Mouse (Mus musculus): Measurements from ENCODE around the gene Ifnz. TPM values are rescaled to one million over a fixed set of nuclear protein-coding genes. Genes with fewer than 3 reads are reported as not detected.
"Not testable (repeated sequence)": the region's sequence is repeated elsewhere in the genome, so short reads cannot be mapped to it uniquely, and the experiment has no call there.

The Ifnz gene
- total RNA-seq, 4 experiments from 2014 or later = not detected

GRCm38 (mm10) chr4:88785409-88785808 lies 3.5 kb downstream of the Ifnz start, which contains the start of gene Gm13276:
Gene Gm13276 (plus strand): TSS chr4:88785709.
- not testable (repeated sequence) for DNase-seq (ENCODE audit: low spot score in 2 of 2)

GRCm38 (mm10) chr4:88788402-88788801 lies 6.5 kb downstream of the Ifnz start, which contains the start of gene Gm13277:
Gene Gm13277 (plus strand): TSS chr4:88788632.
- DNase-seq (ENCODE audit: low spot score in 2 of 2) = peak; percentile 25 to 55

- not testable (repeated sequence) for DNase-seq (ENCODE audit: low spot score in 2 of 2)
Measured at GRCm38 (mm10) chr4:88791250-88791649, 9.3 kb downstream of the Ifnz start, which contains the start of gene Gm13278. Gene Gm13278 (plus strand): TSS chr4:88791550.

GRCm38 (mm10) chr4:88793936-88794675 lies 12.2 kb downstream of the Ifnz start, which contains the start of gene Gm13275:
Gene Gm13275 (plus strand): TSS chr4:88794487.
- peak; percentile 62 to 66 for DNase-seq (ENCODE audit: low spot score in 2 of 2)

- DNase-seq (ENCODE audit: low spot score in 2 of 2) = not testable (repeated sequence)
Measured at GRCm38 (mm10) chr4:88797097-88797496, 15.2 kb downstream of the Ifnz start, which contains the start of gene Gm13279. Gene Gm13279 (plus strand): TSS chr4:88797397.

- DNase-seq (ENCODE audit: low spot score in 2 of 2) = not testable (repeated sequence)
Measured at GRCm38 (mm10) chr4:88799365-88799764, 17.4 kb downstream of the Ifnz start, which contains the start of gene Gm13285. Gene Gm13285 (plus strand): TSS chr4:88799665.

- DNase-seq (ENCODE audit: low spot score in 2 of 2) = not testable (repeated sequence)
Measured at GRCm38 (mm10) chr4:88802954-88803353, 21.0 kb downstream of the Ifnz start, which contains the start of gene Gm13287. Gene Gm13287 (plus strand): TSS chr4:88803254.

- DNase-seq (ENCODE audit: low spot score in 2 of 2) = not testable (repeated sequence)
Measured at GRCm38 (mm10) chr4:88805231-88805630, 23.3 kb downstream of the Ifnz start, which contains the start of gene Gm13288. Gene Gm13288 (plus strand): TSS chr4:88805531.

- DNase-seq (ENCODE audit: low spot score in 2 of 2) = not testable (repeated sequence)
Measured at GRCm38 (mm10) chr4:88805761-88806160, 23.8 kb downstream of the Ifnz start.

GRCm38 (mm10) chr4:88815928-88816327 lies 34.0 kb downstream of the Ifnz start, which contains the start of gene Ifna7:
Gene Ifna7 (plus strand): TSS chr4:88816228.
- no peak for DNase-seq (ENCODE audit: low spot score in 2 of 2)

- DNase-seq (ENCODE audit: low spot score in 2 of 2) = no peak
Measured at GRCm38 (mm10) chr4:88819659-88820058, 37.7 kb downstream of the Ifnz start, which contains the start of gene Ifna11. Gene Ifna11 (plus strand): TSS chr4:88819959.

- DNase-seq (ENCODE audit: low spot score in 2 of 2) = no peak
Measured at GRCm38 (mm10) chr4:88822995-88823394, 41.1 kb downstream of the Ifnz start.

GRCm38 (mm10) chr4:88827116-88827515 lies 45.2 kb downstream of the Ifnz start, which contains the start of gene Ifna6:
Gene Ifna6 (plus strand): TSS chr4:88827416.
- DNase-seq (ENCODE audit: low spot score in 2 of 2) = not testable (repeated sequence)

GRCm38 (mm10) chr4:88830523-88830922 lies 48.6 kb downstream of the Ifnz start:
- peak in 1 of 2 experiments; percentile 6 for DNase-seq (ENCODE audit: low spot score in 2 of 2)

Other genes starting within 250 kb of the Ifnz start
- gene Ifna15, start 223.9 kb upstream of the Ifnz start, total RNA-seq (2022) = not detected
- not detected for gene Ifna14, start 210.3 kb upstream of the Ifnz start, total RNA-seq (2022)
- not detected for gene Ifna9, start 189.7 kb upstream of the Ifnz start, total RNA-seq (2022)
- not detected for gene Ifna12, start 178.8 kb upstream of the Ifnz start, total RNA-seq (2022)
- gene C87499, start 147.7 kb upstream of the Ifnz start, total RNA-seq (2022) = not detected
- not detected for gene Ifna13, start 137.7 kb upstream of the Ifnz start, total RNA-seq (2022)
- gene Ifna16, start 105.2 kb upstream of the Ifnz start, total RNA-seq (2022) = not detected
- not detected for gene Ifna2, start 98.2 kb upstream of the Ifnz start, total RNA-seq (2022)
- gene Ifnab, start 90.8 kb upstream of the Ifnz start, total RNA-seq (2022) = not detected
- gene Gm26566, start 60.3 kb upstream of the Ifnz start, total RNA-seq (2022) = 1 to 10 TPM in 1 of 4 experiments, under 1 TPM in 3; 0.72 to 1.7 (median 0.82) TPM
- 100 to 1,000 TPM in 3 of 4 experiments, 10 to 100 TPM in 1; 96.8 to 117 (median 107) TPM for gene Klhl9, start 59.7 kb upstream of the Ifnz start, total RNA-seq (2022)
- gene Gm13271, start 27.3 kb upstream of the Ifnz start, total RNA-seq (2022) = not detected
- not detected for gene Gm13283, start 22.0 kb upstream of the Ifnz start, total RNA-seq (2022)
- not detected for gene Gm13290, start 8.3 kb upstream of the Ifnz start, total RNA-seq (2022)
- gene Gm13289, start 5.2 kb upstream of the Ifnz start, total RNA-seq (2022) = not detected
- not detected for gene Gm13272, start 2.3 kb upstream of the Ifnz start, total RNA-seq (2022)
- gene Gm13276, start 3.6 kb downstream of the Ifnz start, total RNA-seq (2022) = not detected
- gene Gm13277, start 6.5 kb downstream of the Ifnz start, total RNA-seq (2022) = not detected
- gene Gm13278, start 9.4 kb downstream of the Ifnz start, total RNA-seq (2022) = not detected
- gene Gm13275, start 12.4 kb downstream of the Ifnz start, total RNA-seq (2022) = not detected
- not detected for gene Gm13279, start 15.3 kb downstream of the Ifnz start, total RNA-seq (2022)
- gene Gm13285, start 17.5 kb downstream of the Ifnz start, total RNA-seq (2022) = not detected
- not detected for gene Gm13287, start 21.1 kb downstream of the Ifnz start, total RNA-seq (2022)
- gene Gm13288, start 23.4 kb downstream of the Ifnz start, total RNA-seq (2022) = not detected
- not detected for gene Ifna7, start 34.1 kb downstream of the Ifnz start, total RNA-seq (2022)
- gene Ifna11, start 37.8 kb downstream of the Ifnz start, total RNA-seq (2022) = not detected
- not detected for gene Ifna6, start 45.3 kb downstream of the Ifnz start, total RNA-seq (2022)
- gene Ifna5, start 53.4 kb downstream of the Ifnz start, total RNA-seq (2022) = not detected
- gene Ifna4, start 59.7 kb downstream of the Ifnz start, total RNA-seq (2022) = not detected
- not detected for gene Ifna1, start 68.0 kb downstream of the Ifnz start, total RNA-seq (2022)
- not detected for gene Ifne, start 98.1 kb downstream of the Ifnz start, total RNA-seq (2022)

All from layer of hippocampus, adult 8-10 months (tissue).